Mouse (Mus musculus) CD8-positive naive resting alpha-beta T cell, adult 2 months (primary cell): ENCODE data around the gene Rbm38.
A peak's percentile ranks its signal among the peaks of the same experiment; 100 is the strongest.

Experiments used
- DNase-seq, 2 experiments: peaks; one replicate each; pipeline ENCODE4 v3.0.0; 2022; ENCODE audit warnings: low read depth in 2 of 2, low spot score in 2 of 2

Rbm38 gene

GRCm38 (mm10) chr2:173014741-173015287 lies 5.5 kb upstream of the Rbm38 start:
- no peak for DNase-seq

- peak; percentile 55 to 76 for DNase-seq
Observed at GRCm38 (mm10) chr2:173017940-173018339, 2.4 kb upstream of the Rbm38 start.

- DNase-seq, result no peak
Observed at GRCm38 (mm10) chr2:173018618-173019017, 1.7 kb upstream of the Rbm38 start.

- peak; percentile 43 to 53 for DNase-seq
Observed at GRCm38 (mm10) chr2:173019322-173019721, 976 bp upstream of the Rbm38 start.

GRCm38 (mm10) chr2:173019790-173020189 lies 508 bp upstream of the Rbm38 start:
- peak; percentile 83 to 91 for DNase-seq

GRCm38 (mm10) chr2:173021633-173022055 lies 1.3 kb downstream of the Rbm38 start:
- peak; percentile 87 to 92 for DNase-seq

GRCm38 (mm10) chr2:173022056-173022681 lies 1.9 kb downstream of the Rbm38 start:
- DNase-seq, result no peak

GRCm38 (mm10) chr2:173022813-173023212 lies 2.5 kb downstream of the Rbm38 start:
- no peak for DNase-seq

GRCm38 (mm10) chr2:173023371-173023851 lies 3.1 kb downstream of the Rbm38 start:
- peak; percentile 73 to 75 for DNase-seq

GRCm38 (mm10) chr2:173023966-173024365 lies 3.7 kb downstream of the Rbm38 start:
- DNase-seq, result no peak

GRCm38 (mm10) chr2:173024392-173024791 lies 4.1 kb downstream of the Rbm38 start:
- DNase-seq, result no peak

GRCm38 (mm10) chr2:173024938-173025337 lies 4.6 kb downstream of the Rbm38 start:
- DNase-seq, result no peak

GRCm38 (mm10) chr2:173026286-173026685 lies 6.0 kb downstream of the Rbm38 start:
- no peak for DNase-seq

- peak; percentile 67 to 74 for DNase-seq
Observed at GRCm38 (mm10) chr2:173026688-173027131, 6.4 kb downstream of the Rbm38 start.

- no peak for DNase-seq
Observed at GRCm38 (mm10) chr2:173027169-173027823, 7.0 kb downstream of the Rbm38 start.

- DNase-seq, result no peak
Observed at GRCm38 (mm10) chr2:173027824-173028495, 7.7 kb downstream of the Rbm38 start.

- no peak for DNase-seq
Observed at GRCm38 (mm10) chr2:173028508-173029031, 8.3 kb downstream of the Rbm38 start.

GRCm38 (mm10) chr2:173030591-173031338 lies 10.5 kb downstream of the Rbm38 start:
- no peak for DNase-seq

- no peak for DNase-seq
Observed at GRCm38 (mm10) chr2:173033531-173033930, 13.2 kb downstream of the Rbm38 start.

- no peak for DNase-seq
Observed at GRCm38 (mm10) chr2:173034998-173035397, 14.7 kb downstream of the Rbm38 start.

- no peak for DNase-seq
Observed at GRCm38 (mm10) chr2:173035653-173036052, 15.4 kb downstream of the Rbm38 start.
